Mouse (Mus musculus) lung, postnatal 0 days (tissue): Measurements from ENCODE around the gene Phb. TPM values are rescaled to one million over a fixed set of nuclear protein-coding genes. Genes with fewer than 3 reads are reported as not detected.
A peak's percentile ranks its signal among the peaks of the same experiment; 100 is the strongest.

Experiments used
- ATAC-seq: fragments of 200-750 bp; cut with Nextera tagmentation; 2 replicates; pipeline ENCODE4 v1.8.0; 2017; ENCODE audit warnings: moderate library complexity
- DNase-seq: peaks from one replicate; pipeline ENCODE4 v3.0.0-alpha.2; 2016; ENCODE audit warnings: low spot score
- H3K27ac ChIP-seq: fragments of 300-500 bp; sonication (generic); 2 replicates; pipeline ENCODE4 v1.5.1; 2014; ENCODE audit warnings: antibody characterized with exemption, mild to moderate bottlenecking, low read length, mixed read lengths
- H3K27me3 ChIP-seq: fragments of 300-500 bp; sonication (generic); replicated peaks from 2 replicates; pipeline ENCODE4 v1.6.1; 2014; ENCODE audit warnings: low read length, mixed read lengths; ENCODE audit not compliant: insufficient read depth
- H3K36me3 ChIP-seq: fragments of 300-500 bp; sonication (generic); 2 replicates; pipeline ENCODE4 v1.6.1; 2014; ENCODE audit warnings: low read length, mixed read lengths; ENCODE audit not compliant: insufficient read depth
- H3K4me1 ChIP-seq: fragments of 300-500 bp; sonication (generic); 2 replicates; pipeline ENCODE4 v1.6.1; 2014; ENCODE audit warnings: antibody characterized with exemption, low read depth, low read length, mixed read lengths; ENCODE audit not compliant: insufficient read depth
- H3K4me2 ChIP-seq: fragments of 300-500 bp; sonication (generic); replicated peaks from 2 replicates; pipeline ENCODE4 v1.6.1; 2014; ENCODE audit warnings: low read depth, mild to moderate bottlenecking, low read length, moderate library complexity, mixed read lengths
- H3K4me3 ChIP-seq: fragments of 300-500 bp; sonication (generic); 2 replicates; pipeline ENCODE4 v1.5.1; 2014; ENCODE audit warnings: low read depth, low read length
- H3K9ac ChIP-seq: fragments of 300-500 bp; sonication (generic); replicated peaks from 2 replicates; pipeline ENCODE4 v1.6.1; 2014; ENCODE audit warnings: low read depth, mild to moderate bottlenecking
- H3K9me3 ChIP-seq: fragments of 300-500 bp; sonication (generic); 2 replicates; pipeline ENCODE4 v1.6.1; 2016; ENCODE audit warnings: low read length, mixed read lengths
- CTCF ChIP-seq: IDR thresholded peaks from 2 replicates; pipeline ENCODE4 v1.5.1; 2016; ENCODE audit warnings: antibody characterized with exemption, mild to moderate bottlenecking
- EP300 ChIP-seq: IDR thresholded peaks from 2 replicates; pipeline ENCODE4 v1.6.1; 2016; ENCODE audit warnings: antibody characterized with exemption, mild to moderate bottlenecking, control low read depth
- WGBS: fragments of 180-500 bp; shearing (Covaris S2); extraction: QIAGEN DNeasy Blood & Tissue Kit; methylation state at CpG from one replicate; pipeline ENCODE4 v1.1.7; 2014; 5-methylcytosine and 5-hydroxymethylcytosine counted together
- polyA plus RNA-seq: library from polyadenylated mRNA; unstranded; fragments of >200 nt; fragmentation: Nextera tagmentation; extraction: Ambion mirVana; gene quantifications from 2 replicates; pipeline ENCODE4 v1.2.1, GENCODE M21; 2015

Phb gene
- polyA plus RNA-seq, 1 experiment from 2014 or later, result 94.7 TPM

DNA sequence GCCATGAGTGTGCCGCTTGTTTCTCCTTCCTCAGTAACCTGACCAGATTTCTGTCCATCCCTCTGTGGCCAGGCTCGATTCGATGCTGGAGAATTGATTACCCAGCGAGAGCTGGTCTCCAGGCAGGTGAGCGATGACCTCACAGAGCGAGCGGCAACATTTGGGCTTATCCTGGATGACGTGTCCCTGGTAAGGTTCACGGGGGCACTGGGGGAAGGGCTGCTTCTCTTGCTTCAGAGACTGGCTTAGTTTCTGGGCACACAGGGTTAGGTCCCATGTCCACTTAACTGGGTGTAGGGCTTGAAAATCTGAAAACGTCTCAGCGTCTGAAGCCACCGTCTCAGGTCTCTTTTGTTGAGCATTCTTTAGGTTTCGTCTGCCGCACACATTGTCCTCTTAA is 8.7 kb downstream of the Phb start:
- no peak for ATAC-seq
- no peaks in the 10 kb centered on the region for H3K27me3 ChIP-seq
- peaks cover 18% of the 10 kb centered on the region; the same call in 1 of the 2 replicates for H3K36me3 ChIP-seq
- H3K9ac ChIP-seq, result no peak overlapping the region
- DNase-seq, result no peak
- H3K4me1 ChIP-seq, result no peaks in the 10 kb centered on the region
- TF ChIP-seq CTCF (no peak), EP300 (no peak)
- H3K9me3 ChIP-seq, result no peaks in the 10 kb centered on the region
- H3K4me2 ChIP-seq, result no peak overlapping the region
- H3K4me3 ChIP-seq, result no peak overlapping the region
- 84% methylated on average over 14 of the region's 14 CpGs for WGBS
- H3K27ac ChIP-seq, result no peak overlapping the region

DNA sequence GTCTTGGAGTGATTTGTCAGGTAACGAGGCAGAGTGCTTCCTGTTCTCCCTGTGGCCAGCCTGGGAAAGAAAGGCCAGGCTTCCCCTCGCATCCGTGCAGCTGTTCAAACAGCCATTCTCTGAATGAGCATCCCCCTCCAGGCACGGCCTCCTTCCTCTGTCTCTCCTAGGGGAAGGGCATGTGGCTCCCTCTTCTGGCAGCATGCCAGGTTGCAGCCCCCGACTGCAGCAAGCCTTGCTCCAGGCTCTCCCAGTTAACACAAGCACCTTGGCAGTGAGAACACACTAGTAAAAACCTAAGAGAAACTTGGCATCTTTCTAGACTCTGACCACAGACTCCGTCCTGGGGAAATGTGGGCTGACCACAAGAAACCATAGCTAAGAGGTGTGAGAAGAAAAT is 9.6 kb downstream of the Phb start:
- Histone ChIP-seq H3K4me1 (no peaks in the 10 kb centered on the region), H3K27me3 (no peaks in the 10 kb centered on the region), H3K9me3 (no peaks in the 10 kb centered on the region), H3K4me3 (no peak overlapping the region), H3K4me2 (no peak overlapping the region), H3K36me3 (peaks cover 17% of the 10 kb centered on the region; the same call in 1 of the 2 replicates), H3K27ac (no peak overlapping the region), H3K9ac (no peak overlapping the region)
- 20% methylated on average over 6 of the region's 6 CpGs for WGBS
- DNase-seq (no peak), ATAC-seq (no peak)
- peak; percentile 25; the same call in 1 of the 2 replicates for TF ChIP-seq CTCF
- no peak for TF ChIP-seq EP300

DNA sequence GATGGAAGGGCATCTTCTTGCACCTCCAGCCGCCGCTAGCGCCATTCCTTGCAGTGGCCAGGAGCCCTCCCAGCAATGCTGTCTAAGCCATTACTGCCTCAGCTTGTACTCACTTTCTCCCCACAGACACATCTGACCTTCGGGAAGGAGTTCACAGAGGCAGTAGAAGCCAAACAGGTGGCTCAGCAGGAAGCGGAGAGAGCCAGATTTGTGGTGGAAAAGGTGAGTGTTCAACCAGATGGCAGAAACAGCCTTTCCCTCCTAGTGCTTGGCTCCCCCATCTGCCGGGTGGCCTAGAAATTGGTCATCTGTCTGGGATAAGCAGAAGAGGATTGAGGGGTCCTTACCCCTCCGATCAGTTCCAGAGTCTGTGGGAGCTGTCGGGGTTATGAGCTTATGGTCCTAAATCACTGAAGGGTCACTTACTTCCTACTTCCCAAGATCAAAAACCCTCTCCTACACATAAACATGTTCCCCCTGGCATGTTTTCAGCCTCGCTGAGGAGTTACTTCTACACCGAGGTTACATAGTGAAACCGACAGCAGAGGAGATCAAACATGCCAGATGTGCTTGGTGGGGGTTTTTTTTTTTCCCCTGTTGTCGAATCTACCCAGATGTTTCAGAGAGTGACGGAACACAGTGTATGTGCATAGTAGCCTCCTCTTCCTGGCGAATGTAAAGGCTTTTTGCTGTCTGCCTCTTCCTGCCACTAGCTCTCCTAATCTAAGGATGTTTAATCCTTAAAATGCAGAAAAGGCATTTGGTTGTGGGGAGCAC is 11.4 kb downstream of the Phb start:
- Histone ChIP-seq H3K27me3 (no peaks in the 10 kb centered on the region), H3K4me2 (no peak overlapping the region), H3K4me1 (no peaks in the 10 kb centered on the region), H3K9ac (no peak overlapping the region), H3K27ac (no peak overlapping the region), H3K36me3 (peaks cover 14% of the 10 kb centered on the region; the same call in 1 of the 2 replicates), H3K4me3 (no peak overlapping the region), H3K9me3 (no peaks in the 10 kb centered on the region)
- TF ChIP-seq CTCF (no peak), EP300 (no peak)
- 83% methylated on average over 14 of the region's 14 CpGs for WGBS
- ATAC-seq, result no peak
- DNase-seq, result no peak

- H3K4me1 ChIP-seq, result no peaks in the 10 kb centered on the region
- no peaks in the 10 kb centered on the region for H3K9me3 ChIP-seq
- no peak for TF ChIP-seq EP300
- TF ChIP-seq CTCF, result no peak
- 52% methylated on average over 9 of the region's 9 CpGs for WGBS
- DNase-seq (no peak), ATAC-seq (no peak)
- H3K4me3 ChIP-seq, result no peak overlapping the region
- no peak overlapping the region for H3K27ac ChIP-seq
- H3K9ac ChIP-seq, result no peak overlapping the region
- peaks cover 11% of the 10 kb centered on the region; the same call in 1 of the 2 replicates for H3K36me3 ChIP-seq
- no peaks in the 10 kb centered on the region for H3K27me3 ChIP-seq
- H3K4me2 ChIP-seq, result no peak overlapping the region
Observed at GRCm38 (mm10) chr11:95681995-95682601, 15.3 kb downstream of the Phb start.

DNA sequence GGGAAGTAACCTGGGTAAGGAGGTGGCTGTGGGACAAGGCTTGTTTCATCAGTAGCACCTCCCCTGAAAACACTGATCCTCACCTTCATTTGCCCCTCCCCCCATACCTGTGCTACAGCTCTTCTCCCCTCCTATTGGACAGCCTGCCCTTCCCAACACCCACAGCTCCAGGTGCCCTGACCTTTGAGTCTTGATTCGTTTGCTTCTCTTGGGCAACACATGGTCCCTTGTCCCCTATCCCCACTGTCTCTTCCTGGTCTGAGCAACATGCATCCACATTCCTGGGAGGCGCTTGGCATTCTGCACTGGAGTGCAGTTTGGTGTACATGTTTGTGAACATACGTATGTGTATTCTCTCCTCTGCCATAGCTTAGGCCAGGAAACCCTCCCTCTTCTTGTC is 16.2 kb downstream of the Phb start:
- H3K27me3 ChIP-seq, result no peaks in the 10 kb centered on the region
- H3K4me3 ChIP-seq, result no peak overlapping the region
- WGBS, result 76% methylated on average over 3 of the region's 3 CpGs
- H3K9me3 ChIP-seq, result no peaks in the 10 kb centered on the region
- no peak overlapping the region for H3K4me2 ChIP-seq
- DNase-seq (no peak), ATAC-seq (no peak)
- no peak for TF ChIP-seq CTCF
- no peak overlapping the region for H3K9ac ChIP-seq
- H3K36me3 ChIP-seq, result peaks cover 4% of the 10 kb centered on the region; the same call in 1 of the 2 replicates
- H3K4me1 ChIP-seq, result no peaks in the 10 kb centered on the region
- no peak overlapping the region for H3K27ac ChIP-seq

GRCm38 (mm10) chr11:95686031-95686430 is 19.3 kb downstream of the Phb start:
- TF ChIP-seq EP300 (no peak), CTCF (peak; percentile 95)
- no peak overlapping the region for H3K9ac ChIP-seq
- peaks cover 6% of the 10 kb centered on the region; the same call in 1 of the 2 replicates for H3K4me1 ChIP-seq
- ATAC-seq (peak; percentile 46), DNase-seq (peak; percentile 90)
- no peak overlapping the region for H3K4me3 ChIP-seq
- WGBS, result 6% methylated on average over 4 of the region's 4 CpGs
- no peak overlapping the region for H3K27ac ChIP-seq
- H3K4me2 ChIP-seq, result no peak overlapping the region
- no peaks in the 10 kb centered on the region for H3K9me3 ChIP-seq
- H3K36me3 ChIP-seq, result no peaks in the 10 kb centered on the region
- no peaks in the 10 kb centered on the region for H3K27me3 ChIP-seq
